Mouse (Mus musculus) stomach, embryonic 15.5 days (tissue): ENCODE measurements around the gene Fem1a. TPM values are rescaled to one million over a fixed set of nuclear protein-coding genes. Genes with fewer than 3 reads are reported as not detected.

Source experiments
- microRNA counts: library from miRNA; unstranded; fragments of <30 nt; microRNA quantifications from one replicate; lab custom pipeline; 2016
- microRNA-seq: library from miRNA; unstranded; fragments of <30 nt; microRNA quantifications from one replicate; pipeline ENCODE4, GENCODE M21; 2016
- polyA plus RNA-seq: library from polyadenylated mRNA; unstranded; fragments of >200 nt; fragmentation: Nextera tagmentation; extraction: Ambion mirVana; gene quantifications from 2 replicates; pipeline ENCODE4 v1.2.1, GENCODE M21; 2015

Fem1a gene
- polyA plus RNA-seq, 1 experiment from 2014 or later = 12.7 TPM

MicroRNA genes within 50 kb of the gene (microRNA counts, 519-probe panel; counts per million panel counts)
- microRNA mmu-miR-7b (lab: Ali Mortazavi, UCI) = 2,749 counts per million, percentile 68 among the panel's probes with 10 or more counts

Small RNA genes lying within 50 kb of the gene (microRNA-seq; reads per million reads assigned to microRNA genes)
- 801 reads per million, percentile 73 among the genes with 10 or more reads in this experiment for gene Mir7b

Other genes starting within 250 kb of the Fem1a start
- 136 and 142 TPM in 2 replicates for gene Sh3gl1, start 220.2 kb upstream of the Fem1a start, polyA plus RNA-seq
- 21.7 and 22.4 TPM in 2 replicates for gene Chaf1a, start 216.4 kb upstream of the Fem1a start, polyA plus RNA-seq
- 32.8 and 36.0 TPM in 2 replicates for gene Ubxn6, start 181.8 kb upstream of the Fem1a start, polyA plus RNA-seq
- gene Hdgfl2, start 177.2 kb upstream of the Fem1a start, polyA plus RNA-seq = 99.9 and 103 TPM in 2 replicates
- gene Plin4, start 147.0 kb upstream of the Fem1a start, polyA plus RNA-seq = 0.36 TPM in 2 replicates
- gene Plin5, start 139.2 kb upstream of the Fem1a start, polyA plus RNA-seq = 0.42 and 0.59 TPM in 2 replicates
- gene Lrg1, start 134.8 kb upstream of the Fem1a start, polyA plus RNA-seq = 0.52 and 1.6 TPM in 2 replicates
- 1.3 and 1.4 TPM in 2 replicates for gene Sema6b, start 116.5 kb upstream of the Fem1a start, polyA plus RNA-seq
- gene Tnfaip8l1, start 94.3 kb upstream of the Fem1a start, polyA plus RNA-seq = 13.2 and 14.8 TPM in 2 replicates
- 112 and 113 TPM in 2 replicates for gene Mydgf, start 72.9 kb upstream of the Fem1a start, polyA plus RNA-seq
- gene Dpp9, start 37.9 kb upstream of the Fem1a start, polyA plus RNA-seq = 33.2 and 37.5 TPM in 2 replicates
- gene Ticam1, start 20.0 kb downstream of the Fem1a start, polyA plus RNA-seq = 6.6 and 7.8 TPM in 2 replicates
- gene Plin3, start 36.1 kb downstream of the Fem1a start, polyA plus RNA-seq = 90.7 and 93.1 TPM in 2 replicates
- gene Arrdc5, start 43.5 kb downstream of the Fem1a start, polyA plus RNA-seq = not detected in 2 replicates
- gene Uhrf1, start 46.5 kb downstream of the Fem1a start, polyA plus RNA-seq = 103 and 110 TPM in 2 replicates
- 27.8 and 33.9 TPM in 2 replicates for gene Kdm4b, start 69.3 kb downstream of the Fem1a start, polyA plus RNA-seq
- 71.8 and 81.2 TPM in 2 replicates for gene Ptprs, start 219.7 kb downstream of the Fem1a start, polyA plus RNA-seq